Mouse (Mus musculus) CH12.LX (cell line): ENCODE data around the gene Pld3.

Source experiments
- CTCF ChIP-seq, 2 experiments: IDR thresholded peaks in 1 of 2; conservative IDR thresholded peaks in 1 of 2; 2 replicates each; pipeline ENCODE4 v1.5.1; 2011 to 2012; ENCODE audit warnings: low read depth in 2 of 2, low read length in 2 of 2, improper control_type of control experiment in 1 of 2, inconsistent platforms in 1 of 2, mild to moderate bottlenecking in 1 of 2, moderate library complexity in 1 of 2
- EP300 ChIP-seq: IDR thresholded peaks from 2 replicates; pipeline ENCODE4 v1.6.1; 2011; ENCODE audit warnings: low read length, improper control_type of control experiment
- IRF4 ChIP-seq: IDR thresholded peaks from 2 replicates; pipeline ENCODE4 v1.6.1; 2014; ENCODE audit warnings: low read depth, mild to moderate bottlenecking, inconsistent platforms, low read length, improper control_type of control experiment
- MEF2A ChIP-seq: IDR thresholded peaks from 2 replicates; pipeline ENCODE4 v1.6.1; 2014; ENCODE audit warnings: low read depth, mild to moderate bottlenecking, inconsistent platforms, low read length, improper control_type of control experiment, borderline replicate concordance
- TBP ChIP-seq: conservative IDR thresholded peaks from 2 replicates; pipeline ENCODE4 v1.6.1; 2011; ENCODE audit warnings: low read depth, low read length, improper control_type of control experiment
- USF1 ChIP-seq: IDR thresholded peaks from 2 replicates; pipeline ENCODE4 v1.6.1; 2014; ENCODE audit warnings: low read depth, mild to moderate bottlenecking, inconsistent platforms, low read length, improper control_type of control experiment
- USF2 ChIP-seq: conservative IDR thresholded peaks from 2 replicates; pipeline ENCODE4 v1.6.1; 2011; ENCODE audit warnings: low read depth, low read length, improper control_type of control experiment

DNA sequence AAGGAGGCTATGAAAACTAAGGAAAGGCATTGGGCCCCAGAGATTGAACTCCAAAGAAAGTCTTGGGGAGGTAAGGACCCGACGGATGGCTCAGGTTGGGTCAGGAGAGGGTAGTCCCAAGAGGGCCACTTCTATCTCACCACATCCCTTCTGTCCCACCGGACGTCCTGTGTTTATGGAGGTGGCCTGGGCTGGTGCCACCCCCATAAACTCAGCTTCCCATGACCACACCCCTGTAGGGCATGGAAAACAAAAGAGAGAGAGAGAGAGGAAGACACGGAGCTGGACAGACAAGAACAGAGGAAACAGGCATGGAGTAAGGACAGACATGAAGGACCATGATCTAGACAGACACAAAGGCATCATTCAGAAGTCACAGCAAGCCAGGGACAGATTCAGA, 59.6 kb downstream of the Pld3 start:
- no peak for TF ChIP-seq IRF4
- no peak for TF ChIP-seq USF2
- no peak for TF ChIP-seq CTCF (conservative IDR thresholded peaks at IDR 0.05 in 1 of 2, IDR thresholded peaks at IDR 0.05 in 1 of 2; ENCODE audit: low read depth in 2 of 2, low read length in 2 of 2)
- TF ChIP-seq MEF2A = no peak
- no peak for TF ChIP-seq USF1
- TF ChIP-seq EP300 = no peak
- no peak for TF ChIP-seq TBP
